In the genomic region with DNA sequence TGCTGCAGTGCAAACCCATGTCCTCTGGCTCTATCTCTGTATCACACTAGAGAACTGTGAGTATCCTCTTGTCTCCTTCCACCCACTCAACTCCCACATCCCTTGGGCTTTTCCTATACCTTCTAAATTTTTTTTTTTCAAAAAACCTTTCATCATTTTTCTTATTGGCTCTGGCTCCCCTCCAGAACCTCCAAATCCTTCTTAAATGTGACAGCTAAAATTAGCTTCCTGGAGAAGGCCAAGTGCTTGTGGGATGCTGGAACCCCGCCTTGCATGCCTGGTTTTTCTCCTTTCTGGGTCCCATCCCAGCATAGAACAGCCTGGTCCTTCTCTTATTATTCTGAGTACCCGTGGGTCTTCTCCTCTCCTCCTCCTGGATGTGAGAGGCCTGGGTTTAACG, we compare ENCODE assay signal across 25 mouse cellular contexts.
DNase-seq lines count a peak whose midpoint lies in the region; ATAC-seq and TF ChIP-seq lines count a peak whose summit lies in the region.
"Had no signal": no experiment of that assay in that cellular context is flagged by ENCODE, and none has a peak within 500 bp of the region (broad histone marks: within the 10 kb centered on the region; RNA-seq: fewer than 3 reads in every experiment).

No protein-coding gene starts in this region.

- whole genome bisulfite sequencing in lung, postnatal 0 days = 47% methylated on average over 3 of the region's 3 CpGs

- DNase-seq in layer of hippocampus, adult 11-12 months (ENCODE audit: low spot score) = peak; percentile 30
- DNase-seq in layer of hippocampus, postnatal 25 days (ENCODE audit: extremely low spot score in 1 of 2, low spot score in 1 of 2) = no peak
- peak; percentile 53 to 69 for DNase-seq in frontal cortex, postnatal 36 days (ENCODE audit: low spot score in 2 of 2)
- DNase-seq in left cerebral cortex, postnatal 25 days (ENCODE audit: low spot score in 2 of 2) = peak; percentile 57 to 90
- DNase-seq in right cerebral cortex, postnatal 36 days (ENCODE audit: low spot score in 2 of 2) = peak; percentile 57 to 63
- no peak for DNase-seq in retina, postnatal 1 day
- DNase-seq in lung, postnatal 0 days (ENCODE audit: low spot score) = no peak
- DNase-seq: adrenal gland, postnatal 25 days; cerebellum, adult 9-11 months; gastrocnemius, postnatal 14 days; heart, adult 2 months; heart, postnatal 14 days; kidney, postnatal 36 days; liver, postnatal 0 days; lung, postnatal 10 days; thymus, adult 2 months had no signal

- no peaks in the 10 kb centered on the region for H3K4me1 ChIP-seq in lung, postnatal 0 days (ENCODE audit: insufficient read depth, low read depth, low read length)
- H3K4me1 ChIP-seq: embryonic facial prominence, embryonic 12.5 days had no signal

- TF ChIP-seq CTCF in lung, postnatal 0 days (IDR thresholded peaks at IDR 0.05) = no peak

- no peak overlapping the region for H3K9ac ChIP-seq in lung, postnatal 0 days (replicated peaks; ENCODE audit: low read depth)
- H3K9ac ChIP-seq: embryonic facial prominence, embryonic 12.5 days; forebrain, embryonic 12.5 days; heart, embryonic 13.5 days; hindbrain, embryonic 12.5 days; limb, embryonic 12.5 days; liver, postnatal 0 days had no signal

- no peak overlapping the region for H3K27ac ChIP-seq in lung, postnatal 0 days (ENCODE audit: low read length)
- H3K27ac ChIP-seq: embryonic facial prominence, embryonic 12.5 days; forebrain, embryonic 12.5 days; heart, adult 2 months; heart, embryonic 13.5 days; hindbrain, embryonic 12.5 days; limb, embryonic 12.5 days had no signal

- intact Hi-C loops in left cerebral cortex, postnatal 25 days (cut with DNase I) = loop anchor here (1.0 kb wide), 1 partner anchor 100 kb away; no protein-coding TSS in a partner anchor

- no peak for TF ChIP-seq EP300 in lung, postnatal 0 days (IDR thresholded peaks at IDR 0.05)

- H3K9me3 ChIP-seq in lung, postnatal 0 days (ENCODE audit: low read length) = no peaks in the 10 kb centered on the region
- H3K9me3 ChIP-seq: embryonic facial prominence, embryonic 12.5 days; forebrain, embryonic 12.5 days; heart, embryonic 13.5 days; hindbrain, embryonic 12.5 days; limb, embryonic 12.5 days had no signal

- H3K27me3 ChIP-seq in lung, postnatal 0 days (replicated peaks; ENCODE audit: insufficient read depth, low read length) = no peaks in the 10 kb centered on the region
- H3K27me3 ChIP-seq: hindbrain, embryonic 12.5 days had no signal

- no peak for ATAC-seq in lung, postnatal 0 days
- ATAC-seq: CD4-positive, CD25-positive, alpha-beta regulatory T cell, adult 4 months; intestine, postnatal 0 days; liver, postnatal 0 days had no signal

- H3K4me3 ChIP-seq in lung, postnatal 0 days (ENCODE audit: low read depth, low read length) = no peak overlapping the region
- H3K4me3 ChIP-seq: embryonic facial prominence, embryonic 12.5 days; forebrain, embryonic 12.5 days; heart, adult 2 months; heart, embryonic 13.5 days; hindbrain, embryonic 12.5 days; limb, embryonic 12.5 days had no signal

- no peaks in the 10 kb centered on the region for H3K36me3 ChIP-seq in lung, postnatal 0 days (ENCODE audit: insufficient read depth, low read length)
- H3K36me3 ChIP-seq: embryonic facial prominence, embryonic 12.5 days; forebrain, embryonic 12.5 days; heart, embryonic 13.5 days; hindbrain, embryonic 12.5 days; limb, embryonic 12.5 days had no signal

- H3K4me2 ChIP-seq in lung, postnatal 0 days (replicated peaks; ENCODE audit: low read depth, low read length) = no peak overlapping the region
- H3K4me2 ChIP-seq: embryonic facial prominence, embryonic 12.5 days; forebrain, embryonic 12.5 days; heart, embryonic 13.5 days; hindbrain, embryonic 12.5 days; limb, embryonic 12.5 days; liver, embryonic 11.5 days; midbrain, embryonic 11.5 days had no signal

Comparison
In these comparisons a context has a peak if more than half of its experiments do, and no peak if none do; other contexts are left out.
1. DNase-seq: peak in layer of hippocampus, adult 11-12 months (single experiment), frontal cortex, postnatal 36 days (2 of 2), left cerebral cortex, postnatal 25 days (2 of 2) and right cerebral cortex, postnatal 36 days (2 of 2); none in layer of hippocampus, postnatal 25 days (0 of 2), retina, postnatal 1 day (single experiment) and lung, postnatal 0 days (single experiment).